Mouse (Mus musculus): ENCODE measurements around the gene Zcrb1.

GRCm38 (mm10) chr15:93435998-93436397, 37.9 kb upstream of the Zcrb1 start:
- TF ChIP-seq CTCF (IDR thresholded peaks at IDR 0.05; ENCODE audit: low read depth) (no peak), EP300 (IDR thresholded peaks at IDR 0.05; ENCODE audit: low read depth) (no peak)

All from heart, postnatal 0 days (tissue).